Mouse (Mus musculus): Measurements from ENCODE around the gene Casp7. TPM values are rescaled to one million over a fixed set of nuclear protein-coding genes. Genes with fewer than 3 reads are reported as not detected.

The Casp7 gene
- polyA plus RNA-seq, 1 experiment, result 12.2 TPM

GRCm38 (mm10) chr19:56420345-56420744 lies 23.4 kb downstream of the Casp7 start:
- H3K4me3 ChIP-seq (replicated peaks; ENCODE audit: control insufficient read depth, low read depth, low read length), result no peak overlapping the region
- 84% methylated on average over 3 of the region's 3 CpGs for WGBS
- no peaks in the 10 kb centered on the region for H3K4me1 ChIP-seq (ENCODE audit: control insufficient read depth, insufficient read depth, low read length)
- no peak overlapping the region for H3K27ac ChIP-seq (ENCODE audit: control insufficient read depth, insufficient read depth, low read depth, low read length, poor library complexity)
- TF ChIP-seq POLR2A (IDR thresholded peaks at IDR 0.05; ENCODE audit: borderline replicate concordance, control insufficient read depth, low read depth, low read length) (no peak), CTCF (IDR thresholded peaks at IDR 0.05; ENCODE audit: control insufficient read depth, insufficient read depth, low read length) (no peak)

GRCm38 (mm10) chr19:56422476-56423338 lies 25.8 kb downstream of the Casp7 start:
- TF ChIP-seq POLR2A (IDR thresholded peaks at IDR 0.05; ENCODE audit: borderline replicate concordance, control insufficient read depth, low read depth, low read length) (no peak), CTCF (IDR thresholded peaks at IDR 0.05; ENCODE audit: control insufficient read depth, insufficient read depth, low read length) (peak; percentile 88)
- Histone ChIP-seq H3K4me1 (ENCODE audit: control insufficient read depth, insufficient read depth, low read length) (no peaks in the 10 kb centered on the region), H3K27ac (ENCODE audit: control insufficient read depth, insufficient read depth, low read depth, low read length, poor library complexity) (no peak overlapping the region), H3K4me3 (replicated peaks; ENCODE audit: control insufficient read depth, low read depth, low read length) (no peak overlapping the region)
- 62% methylated on average over 14 of the region's 14 CpGs for WGBS

- H3K4me3 ChIP-seq (replicated peaks; ENCODE audit: control insufficient read depth, low read depth, low read length), result no peak overlapping the region
- H3K4me1 ChIP-seq (ENCODE audit: control insufficient read depth, insufficient read depth, low read length), result no peaks in the 10 kb centered on the region
- H3K27ac ChIP-seq (ENCODE audit: control insufficient read depth, insufficient read depth, low read depth, low read length, poor library complexity), result no peak overlapping the region
- 87% methylated on average over 12 of the region's 12 CpGs for WGBS
- no peak for TF ChIP-seq POLR2A (IDR thresholded peaks at IDR 0.05; ENCODE audit: borderline replicate concordance, control insufficient read depth, low read depth, low read length)
- no peak for TF ChIP-seq CTCF (IDR thresholded peaks at IDR 0.05; ENCODE audit: control insufficient read depth, insufficient read depth, low read length)
These were observed 26.4 kb downstream of the Casp7 start for GRCm38 (mm10) chr19:56423370-56423769.

- no peak for TF ChIP-seq POLR2A (IDR thresholded peaks at IDR 0.05; ENCODE audit: borderline replicate concordance, control insufficient read depth, low read depth, low read length)
- TF ChIP-seq CTCF (IDR thresholded peaks at IDR 0.05; ENCODE audit: control insufficient read depth, insufficient read depth, low read length), result no peak
- no peaks in the 10 kb centered on the region for H3K4me1 ChIP-seq (ENCODE audit: control insufficient read depth, insufficient read depth, low read length)
- no peak overlapping the region for H3K4me3 ChIP-seq (replicated peaks; ENCODE audit: control insufficient read depth, low read depth, low read length)
- WGBS, result 82% methylated on average over 17 of the region's 17 CpGs
- H3K27ac ChIP-seq (ENCODE audit: control insufficient read depth, insufficient read depth, low read depth, low read length, poor library complexity), result no peak overlapping the region
These were observed 27.9 kb downstream of the Casp7 start for GRCm38 (mm10) chr19:56424606-56425395.

GRCm38 (mm10) chr19:56425492-56425891 lies 28.6 kb downstream of the Casp7 start:
- Histone ChIP-seq H3K4me3 (replicated peaks; ENCODE audit: control insufficient read depth, low read depth, low read length) (no peak overlapping the region), H3K27ac (ENCODE audit: control insufficient read depth, insufficient read depth, low read depth, low read length, poor library complexity) (no peak overlapping the region), H3K4me1 (ENCODE audit: control insufficient read depth, insufficient read depth, low read length) (no peaks in the 10 kb centered on the region)
- WGBS, result 84% methylated on average over 9 of the region's 9 CpGs
- no peak for TF ChIP-seq CTCF (IDR thresholded peaks at IDR 0.05; ENCODE audit: control insufficient read depth, insufficient read depth, low read length)
- no peak for TF ChIP-seq POLR2A (IDR thresholded peaks at IDR 0.05; ENCODE audit: borderline replicate concordance, control insufficient read depth, low read depth, low read length)

- WGBS, result 84% methylated on average over 8 of the region's 8 CpGs
- Histone ChIP-seq H3K4me3 (replicated peaks; ENCODE audit: control insufficient read depth, low read depth, low read length) (no peak overlapping the region), H3K4me1 (ENCODE audit: control insufficient read depth, insufficient read depth, low read length) (no peaks in the 10 kb centered on the region), H3K27ac (ENCODE audit: control insufficient read depth, insufficient read depth, low read depth, low read length, poor library complexity) (no peak overlapping the region)
- TF ChIP-seq POLR2A (IDR thresholded peaks at IDR 0.05; ENCODE audit: borderline replicate concordance, control insufficient read depth, low read depth, low read length) (no peak), CTCF (IDR thresholded peaks at IDR 0.05; ENCODE audit: control insufficient read depth, insufficient read depth, low read length) (no peak)
These were observed 33.4 kb downstream of the Casp7 start for GRCm38 (mm10) chr19:56430369-56430768.

- H3K4me3 ChIP-seq (replicated peaks; ENCODE audit: control insufficient read depth, low read depth, low read length), result no peak overlapping the region
- 89% methylated on average over 10 of the region's 10 CpGs for WGBS
- no peaks in the 10 kb centered on the region for H3K4me1 ChIP-seq (ENCODE audit: control insufficient read depth, insufficient read depth, low read length)
- TF ChIP-seq CTCF (IDR thresholded peaks at IDR 0.05; ENCODE audit: control insufficient read depth, insufficient read depth, low read length), result no peak
- no peak for TF ChIP-seq POLR2A (IDR thresholded peaks at IDR 0.05; ENCODE audit: borderline replicate concordance, control insufficient read depth, low read depth, low read length)
- H3K27ac ChIP-seq (ENCODE audit: control insufficient read depth, insufficient read depth, low read depth, low read length, poor library complexity), result no peak overlapping the region
These were observed 35.8 kb downstream of the Casp7 start for GRCm38 (mm10) chr19:56432706-56433105.

GRCm38 (mm10) chr19:56433581-56433980 lies 36.7 kb downstream of the Casp7 start:
- Histone ChIP-seq H3K4me1 (ENCODE audit: control insufficient read depth, insufficient read depth, low read length) (no peaks in the 10 kb centered on the region), H3K27ac (ENCODE audit: control insufficient read depth, insufficient read depth, low read depth, low read length, poor library complexity) (no peak overlapping the region), H3K4me3 (replicated peaks; ENCODE audit: control insufficient read depth, low read depth, low read length) (no peak overlapping the region)
- 86% methylated on average over 7 of the region's 7 CpGs for WGBS
- TF ChIP-seq POLR2A (IDR thresholded peaks at IDR 0.05; ENCODE audit: borderline replicate concordance, control insufficient read depth, low read depth, low read length), result no peak
- no peak for TF ChIP-seq CTCF (IDR thresholded peaks at IDR 0.05; ENCODE audit: control insufficient read depth, insufficient read depth, low read length)
